Mouse (Mus musculus) retina, embryonic 14.5 days (tissue): Measurements from ENCODE around the gene Col13a1.
A peak's percentile ranks its signal among the peaks of the same experiment; 100 is the strongest.

Source experiments
- DNase-seq: peaks from one replicate; pipeline ENCODE4 v3.0.0-alpha.2; 2015; ENCODE audit warnings: low spot score

Col13a1 gene

DNA sequence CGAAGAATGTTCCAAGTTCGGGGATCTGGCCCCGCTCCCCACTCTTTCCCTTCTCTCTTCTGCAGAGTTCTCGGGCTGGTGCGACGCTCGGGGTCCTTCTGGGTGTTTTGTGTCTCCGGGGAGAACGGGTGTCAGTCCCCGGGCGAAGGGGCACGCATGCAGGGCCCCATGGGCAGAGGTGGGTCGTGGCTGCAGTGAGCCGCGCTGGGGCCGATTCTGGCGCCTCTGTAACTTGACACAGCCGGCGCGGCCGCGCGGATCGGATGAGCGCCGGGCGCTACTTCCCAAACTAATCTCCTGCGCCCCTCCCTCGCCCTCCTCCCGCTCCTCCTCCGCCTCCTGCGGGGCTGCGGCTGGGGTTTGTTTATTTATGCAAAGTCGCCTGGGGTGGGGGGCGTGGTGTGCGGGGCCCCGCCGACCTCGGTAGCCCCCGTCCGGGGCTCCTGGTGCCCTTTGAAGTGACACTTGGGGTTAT, at the start of gene Col13a1:
Col13a1 (minus strand) TSS at position 243 of the 475 bp plus-strand sequence.
- peak; percentile 61 for DNase-seq

DNA sequence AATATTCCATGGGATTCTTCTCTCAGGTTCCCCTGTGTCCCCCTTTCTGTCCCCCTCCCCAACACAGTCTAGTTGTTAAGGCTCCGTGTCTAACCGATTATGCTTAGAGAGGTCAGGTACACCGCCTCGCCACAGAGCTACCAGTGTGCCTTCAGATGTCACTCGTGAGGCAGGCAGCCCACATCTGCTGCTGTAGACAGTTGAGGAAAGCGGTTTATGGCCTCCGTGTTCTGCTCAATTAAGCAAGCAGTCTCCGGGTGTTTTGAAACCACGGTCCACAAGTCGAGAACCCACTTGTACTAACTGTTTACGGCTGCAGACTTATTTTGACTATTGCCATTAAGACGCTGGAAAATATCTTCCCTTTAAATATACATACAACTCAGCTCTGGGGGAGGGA, 48.8 kb upstream of the Col13a1 start:
- peak; percentile 29 for DNase-seq

DNA sequence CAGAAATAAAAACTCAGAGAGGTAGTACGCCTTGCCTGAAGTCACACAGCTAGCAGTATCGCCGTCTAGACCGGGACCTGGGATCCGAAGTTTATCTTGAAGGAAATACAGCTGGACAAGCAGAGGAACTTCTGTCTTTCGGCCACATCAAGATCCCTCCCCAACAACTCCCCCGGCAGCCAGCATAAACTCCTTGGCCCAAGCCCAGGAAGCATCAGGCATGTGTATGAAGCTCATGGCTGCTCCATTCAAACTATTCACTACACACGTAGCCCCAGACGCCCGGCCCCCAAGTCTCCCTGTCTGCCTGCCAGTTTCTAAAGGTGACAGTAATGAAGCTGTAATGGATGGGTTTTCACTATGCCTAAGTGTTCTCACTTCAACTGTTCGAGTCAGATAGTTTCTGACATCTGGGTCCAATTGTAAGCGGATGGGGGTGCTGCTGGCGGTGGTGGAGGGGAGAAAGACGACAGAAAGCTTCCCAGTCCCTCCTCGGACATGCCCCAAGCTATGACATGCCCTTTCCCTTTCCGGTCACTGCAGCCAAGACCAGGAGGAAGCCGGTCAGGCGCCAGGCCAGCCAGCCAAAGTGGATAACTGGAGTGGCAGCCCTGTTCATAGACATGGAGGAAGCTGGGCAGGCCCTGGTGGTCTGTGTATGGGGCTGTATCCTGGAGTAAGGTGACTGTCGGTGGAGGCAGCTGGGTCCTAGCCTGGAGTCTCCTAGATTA, 45.1 kb upstream of the Col13a1 start:
- DNase-seq = peak; percentile 53

DNA sequence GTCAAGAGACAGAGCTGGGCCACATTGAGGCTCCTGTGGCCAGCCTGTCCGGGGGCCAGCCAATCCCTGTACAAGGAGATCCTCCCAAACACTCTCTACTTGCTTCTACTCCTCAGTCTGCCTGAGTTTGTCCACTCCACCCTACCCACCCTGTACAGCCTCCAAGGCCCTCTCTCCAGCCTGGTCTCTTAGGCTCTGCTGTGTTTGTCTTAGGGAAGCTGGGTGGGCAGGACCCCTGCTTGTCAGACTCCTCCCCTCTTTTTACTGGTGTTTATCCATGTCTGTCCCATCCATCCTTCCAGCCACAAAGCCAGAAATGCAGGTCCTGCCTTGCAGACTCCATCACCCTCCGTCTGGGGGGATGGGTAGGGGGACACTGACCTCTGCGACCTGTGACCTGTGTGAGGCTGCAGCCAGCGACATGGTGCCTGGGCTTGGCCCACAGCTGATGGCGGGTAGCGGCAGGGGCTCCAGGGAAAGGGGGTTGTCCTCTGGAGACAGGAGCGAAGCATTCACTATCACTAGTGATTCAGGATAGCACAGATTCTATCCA, 41.2 kb upstream of the Col13a1 start:
- DNase-seq = no peak

DNA sequence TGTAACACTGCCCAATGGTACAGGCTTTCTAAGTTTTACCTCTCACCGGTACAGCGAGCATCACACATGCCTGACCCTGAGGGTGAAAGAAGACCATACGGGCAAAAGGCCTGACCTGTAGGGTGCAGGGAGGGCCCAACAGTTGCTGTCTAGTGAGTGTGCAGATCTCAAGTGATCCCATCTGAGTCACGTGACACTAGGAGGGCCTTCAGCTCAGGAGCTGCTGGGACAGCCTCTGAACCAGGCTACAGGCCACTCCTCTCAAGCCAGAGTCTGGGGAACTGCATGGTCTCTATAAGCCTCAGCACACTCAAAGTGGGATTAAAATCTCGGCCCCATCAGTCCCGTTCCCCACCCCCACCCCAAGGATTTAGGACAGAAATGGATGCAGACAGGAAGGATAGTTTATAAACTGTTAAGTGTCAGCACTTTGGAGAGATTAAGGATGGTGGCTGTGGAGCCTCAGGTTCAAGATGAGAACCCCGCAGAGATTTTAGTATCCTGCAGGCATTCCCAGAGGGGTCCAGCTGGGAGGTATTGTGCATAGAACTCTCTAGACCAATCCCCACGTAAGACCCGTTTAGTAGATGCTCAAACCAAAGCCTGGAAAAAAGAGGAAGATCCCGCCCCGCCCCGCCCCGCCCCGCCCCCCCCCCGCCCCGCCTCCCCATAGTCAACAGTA, 40.6 kb upstream of the Col13a1 start:
- peak; percentile 19 for DNase-seq

DNA sequence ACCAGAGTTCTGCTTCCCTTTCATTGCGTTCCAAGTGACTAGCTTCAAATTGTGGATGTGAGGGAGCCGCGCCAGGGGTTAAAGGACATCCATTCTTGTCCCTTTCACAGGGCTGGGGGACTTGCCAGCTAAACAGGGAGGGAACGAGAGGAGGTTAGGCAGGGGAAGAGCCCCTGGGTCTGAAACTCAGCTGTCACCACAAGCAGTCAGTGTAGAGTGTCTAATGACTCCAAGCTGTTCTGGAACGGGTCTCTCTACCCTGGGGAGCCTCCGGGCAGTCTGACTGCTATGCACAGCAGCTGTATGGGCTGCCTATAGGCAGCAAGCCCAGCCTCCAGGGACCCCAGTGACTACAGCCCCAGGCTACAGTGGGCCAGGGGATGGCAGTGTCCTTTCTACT, 38.0 kb upstream of the Col13a1 start:
- peak; percentile 43 for DNase-seq

DNA sequence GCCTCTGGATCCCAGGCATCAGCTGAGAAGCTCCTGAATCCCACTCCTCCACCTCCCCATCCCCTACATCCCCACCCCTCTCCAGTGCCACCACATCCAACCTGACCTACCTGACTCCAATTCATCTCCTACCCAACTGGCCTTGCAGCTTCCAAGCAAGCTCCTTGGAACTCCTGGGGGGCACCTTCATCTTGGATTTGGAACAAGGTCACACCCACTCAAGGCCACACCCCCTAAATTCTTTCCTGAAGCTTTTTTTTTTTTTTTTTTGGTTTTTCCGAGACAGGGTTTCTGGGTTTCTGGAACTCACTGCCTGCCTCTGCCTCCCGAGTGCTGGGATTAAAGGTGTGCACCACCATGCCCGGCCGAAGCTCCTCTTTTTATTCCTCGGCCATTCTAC, 34.3 kb upstream of the Col13a1 start:
- DNase-seq = no peak

DNA sequence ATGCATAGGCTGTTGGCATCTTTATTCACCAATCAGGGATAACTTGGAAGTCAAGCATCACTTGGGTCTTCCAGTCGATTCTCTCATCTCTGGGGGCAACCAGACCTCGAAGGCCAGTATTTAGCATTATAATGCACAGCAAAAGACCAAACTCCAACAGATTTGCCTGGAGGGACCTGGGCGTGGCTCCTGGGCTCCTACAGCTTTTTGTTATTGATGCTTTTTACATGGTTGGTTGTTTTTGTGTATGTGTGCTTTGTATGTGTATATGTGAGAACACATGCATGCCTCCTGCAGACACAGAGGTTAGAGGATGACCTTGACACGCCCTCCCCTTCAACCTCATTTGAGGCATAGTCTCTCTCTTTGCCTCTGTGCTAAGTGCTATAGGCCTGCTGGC, 33.5 kb upstream of the Col13a1 start:
- DNase-seq = no peak

DNA sequence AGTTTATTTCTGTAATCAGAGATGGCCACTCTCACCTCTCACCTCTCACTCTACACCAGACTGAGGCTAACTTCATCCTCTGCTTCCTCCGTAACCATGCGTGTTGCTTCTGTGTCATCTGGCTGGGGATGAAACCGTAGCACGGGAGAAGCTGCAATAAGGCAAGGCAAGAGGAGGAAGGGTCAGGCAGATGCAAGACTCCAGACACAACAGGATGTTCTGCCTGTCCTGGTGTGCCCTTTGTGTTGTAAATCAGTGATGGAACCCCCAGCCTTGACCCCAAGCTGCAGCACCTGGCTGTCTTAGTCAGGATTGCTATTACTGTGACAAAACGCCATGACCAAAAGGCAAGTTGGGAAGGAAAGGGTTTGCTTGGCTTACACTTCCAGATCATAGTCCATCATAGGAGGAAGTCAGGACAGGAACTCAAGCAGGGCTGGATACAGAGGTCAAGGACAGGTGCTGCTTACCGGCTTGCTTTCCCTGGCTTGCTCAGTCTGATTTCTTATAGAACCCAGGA, 31.1 kb upstream of the Col13a1 start:
- no peak for DNase-seq

DNA sequence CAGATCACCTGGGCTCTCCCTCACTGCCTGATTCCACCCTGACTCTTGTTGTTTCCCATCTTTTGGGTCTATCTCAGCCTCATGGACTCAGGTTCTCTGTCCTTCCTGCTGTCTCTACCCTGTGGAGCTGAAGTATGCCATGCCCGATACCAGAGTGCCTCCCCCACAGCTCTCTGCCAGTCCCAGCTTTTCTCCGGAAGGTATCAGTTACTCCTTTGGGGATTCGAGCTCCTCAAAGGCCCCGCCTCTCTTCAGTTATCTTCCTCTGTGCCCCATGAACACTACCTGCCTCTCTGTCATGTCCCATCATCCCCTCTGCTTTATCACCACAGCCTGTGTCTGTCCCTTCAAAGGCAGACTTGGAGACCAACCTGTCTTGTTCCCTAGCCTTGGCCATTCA, 29.1 kb upstream of the Col13a1 start:
- no peak for DNase-seq

DNA sequence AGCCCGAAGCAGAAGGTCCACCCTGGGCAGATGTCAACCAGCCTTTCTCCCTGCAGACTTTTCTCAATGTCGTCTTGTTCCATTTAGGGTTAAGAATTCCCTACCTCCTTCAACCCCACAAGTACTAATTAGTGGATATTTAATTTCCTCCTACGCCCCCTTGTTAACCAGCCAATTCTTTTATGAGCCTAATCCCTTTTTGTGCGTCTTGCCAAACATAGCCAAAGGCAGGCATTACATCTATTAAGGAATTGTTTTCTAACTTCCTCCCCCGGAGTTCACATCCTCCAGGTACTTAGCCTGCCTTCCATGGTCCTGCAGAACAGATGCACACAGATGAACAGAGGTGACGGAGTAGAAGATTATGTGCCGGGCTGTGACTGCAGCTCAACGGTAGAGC, 27.5 kb upstream of the Col13a1 start:
- DNase-seq = no peak

DNA sequence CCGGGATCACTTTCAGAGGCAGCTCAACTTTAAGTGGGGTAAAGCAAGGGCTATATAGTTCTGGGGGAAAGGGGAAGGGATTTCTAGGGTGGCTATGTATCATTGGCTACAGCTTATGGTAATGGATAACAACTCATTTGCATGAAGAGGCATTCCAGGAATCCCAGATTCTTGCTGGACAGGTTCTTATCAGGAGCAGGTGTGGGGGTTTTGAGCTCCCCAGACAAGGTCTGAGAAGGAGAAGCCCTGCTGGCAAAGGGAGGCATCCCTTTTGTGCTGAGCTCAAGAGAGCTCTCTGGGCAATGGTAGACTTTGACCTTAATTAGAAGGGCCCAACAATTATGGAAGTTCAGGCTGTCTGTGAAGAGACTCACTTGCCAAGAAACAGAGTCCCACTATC, 21.3 kb upstream of the Col13a1 start:
- no peak for DNase-seq

DNA sequence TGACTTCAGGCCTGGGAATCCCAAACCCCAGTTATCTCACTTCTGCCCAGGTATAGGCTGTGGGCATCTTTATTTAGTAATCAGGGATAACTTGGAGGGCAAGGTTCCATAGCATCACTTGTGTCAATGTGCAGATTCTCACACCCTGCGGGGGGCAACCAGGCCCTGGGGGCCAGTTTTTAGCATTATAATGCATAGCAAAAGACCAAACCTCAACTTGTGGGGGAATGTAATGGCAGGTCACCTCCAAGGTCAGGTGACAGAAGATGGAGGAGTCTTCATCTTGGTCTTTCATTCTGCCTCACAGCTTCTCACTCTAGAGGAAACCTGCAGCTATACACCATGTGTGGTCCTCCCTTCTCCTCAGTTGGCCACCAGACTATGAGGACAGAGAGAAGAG, 20.9 kb upstream of the Col13a1 start:
- DNase-seq = no peak

DNA sequence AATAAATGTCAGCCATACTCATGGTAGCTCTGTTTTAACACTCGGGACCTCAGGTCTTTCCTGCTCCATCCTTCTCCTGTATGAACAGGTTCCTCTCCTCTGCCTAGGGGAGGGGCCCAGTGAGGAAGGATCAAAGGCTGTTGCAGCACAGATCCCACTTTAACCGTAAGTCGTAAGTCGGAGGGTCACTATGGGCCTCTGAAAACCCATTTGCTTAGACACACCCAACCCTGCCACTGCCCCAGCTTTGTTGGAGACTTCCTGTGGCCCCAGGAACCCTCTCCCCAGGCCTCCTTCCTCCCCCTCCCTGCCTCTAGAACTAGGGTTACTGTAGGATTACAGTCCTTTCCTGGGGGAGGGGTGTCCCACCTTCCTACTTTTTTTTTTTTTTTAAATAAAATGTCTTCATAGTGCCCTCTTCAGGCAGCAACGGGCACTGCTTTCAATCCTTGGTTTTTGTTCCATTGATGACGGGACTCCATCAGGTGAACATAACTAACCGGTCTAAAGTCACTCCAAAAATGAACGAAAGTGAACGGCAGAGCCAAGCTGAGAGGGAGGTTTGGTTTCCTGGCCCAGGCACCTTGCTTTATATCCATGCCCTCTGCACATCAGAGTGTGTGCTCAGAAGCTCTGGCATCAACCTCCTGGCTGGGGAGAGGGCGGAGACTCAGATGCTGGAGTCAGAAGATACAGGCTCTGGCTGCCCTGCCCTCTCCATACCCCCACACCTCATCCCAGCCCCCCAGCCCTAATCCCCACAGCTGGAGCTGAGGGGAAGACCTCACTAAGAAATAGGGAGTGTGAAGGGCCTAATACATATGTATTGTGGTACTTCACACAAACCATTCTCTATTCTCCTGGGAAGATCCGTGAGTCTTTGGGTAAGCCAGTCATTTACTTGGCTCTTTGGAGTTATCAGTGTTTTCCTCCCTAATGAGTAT, 12.8 kb upstream of the Col13a1 start:
- DNase-seq = peak; percentile 32

DNA sequence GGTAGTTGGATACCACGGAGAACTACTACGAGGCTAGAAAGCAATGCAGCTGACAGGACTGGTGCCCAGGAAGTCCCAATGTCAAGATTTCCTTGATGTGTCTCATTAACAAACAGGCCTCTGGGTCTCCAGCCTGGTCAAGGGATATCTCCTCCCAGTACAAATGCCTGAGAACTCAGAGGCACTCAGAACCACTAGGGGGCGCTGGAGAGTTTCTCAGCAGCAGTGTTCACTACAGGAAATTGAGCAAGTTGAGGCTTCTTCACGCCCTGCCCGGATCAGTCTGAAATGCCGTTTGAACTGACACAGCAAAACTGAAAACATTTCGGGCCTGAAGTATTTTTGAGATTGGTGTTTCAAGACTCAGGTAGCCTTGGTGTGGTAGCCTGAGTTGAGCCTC, 1.5 kb upstream of the Col13a1 start:
- peak; percentile 96 for DNase-seq

DNA sequence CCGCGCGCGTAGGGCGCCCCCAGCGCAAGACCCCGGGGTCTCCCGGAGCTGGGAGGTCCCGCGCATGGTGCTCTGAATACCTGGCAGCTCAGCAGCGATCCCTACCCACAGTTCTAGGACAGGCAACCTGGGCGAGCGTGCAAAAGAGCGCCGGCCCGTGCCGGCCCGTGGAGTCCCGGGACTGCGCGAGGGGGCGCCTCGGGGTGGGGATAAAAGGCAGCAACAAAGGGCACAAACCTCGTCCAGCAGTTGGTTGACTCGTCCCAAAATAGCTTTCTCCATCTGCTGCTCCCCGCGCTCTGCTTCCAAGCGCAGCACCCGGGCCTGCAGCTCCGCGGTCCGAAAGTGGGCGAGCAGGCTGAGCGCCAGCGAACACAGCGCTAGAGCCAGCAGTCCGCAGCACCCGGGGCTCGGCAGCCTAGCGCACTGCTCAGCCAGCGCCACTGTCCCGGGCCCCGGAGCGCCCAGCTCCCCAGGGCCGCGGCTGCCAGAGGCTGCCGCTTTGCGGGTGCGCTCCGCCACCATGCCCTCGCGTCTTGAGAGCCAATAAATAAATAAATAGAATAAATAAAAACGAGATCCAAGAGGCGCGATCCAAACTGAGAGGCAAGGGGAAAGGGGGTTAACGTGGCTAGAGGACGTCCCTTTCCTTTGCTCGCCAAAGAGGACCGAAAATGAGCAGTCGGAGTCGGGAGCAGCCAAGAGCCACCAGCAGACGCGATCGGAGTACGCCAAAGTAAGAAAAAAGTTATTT, 619 bp downstream of the Col13a1 start:
- peak; percentile 52 for DNase-seq

DNA sequence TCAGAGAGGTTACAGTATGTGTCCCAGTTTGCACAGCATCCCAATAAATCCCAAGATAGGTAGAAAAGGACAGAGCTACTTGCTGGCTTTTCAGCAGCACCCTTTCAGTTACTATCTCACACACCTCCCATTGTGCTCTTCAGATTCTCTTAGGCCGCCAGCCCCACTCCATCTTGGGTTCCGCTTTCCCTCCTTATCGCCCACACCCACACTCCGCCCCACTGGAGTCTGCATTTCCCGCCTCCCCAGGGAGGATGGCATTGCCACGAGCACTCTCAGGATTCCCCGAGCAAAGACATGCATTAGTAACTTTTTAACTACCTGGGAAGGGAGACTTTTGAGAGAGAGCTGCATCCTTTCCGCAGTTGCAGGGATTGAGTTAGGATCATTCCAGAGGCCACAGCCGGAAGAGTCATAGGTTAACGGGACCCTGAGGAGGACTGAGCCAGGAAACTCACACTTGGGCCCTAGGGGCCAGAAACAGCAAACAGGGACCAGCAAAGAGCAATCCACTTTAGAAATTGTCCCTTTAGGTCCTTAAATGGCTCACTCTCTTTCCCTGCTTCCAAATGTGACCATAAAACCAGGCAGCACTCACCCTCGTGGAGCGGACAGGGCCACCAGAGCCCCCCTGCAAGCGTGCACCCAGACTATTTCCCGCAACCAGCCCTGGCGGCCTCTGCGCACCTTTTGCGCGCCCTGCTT, 1.4 kb downstream of the Col13a1 start:
- no peak for DNase-seq

DNA sequence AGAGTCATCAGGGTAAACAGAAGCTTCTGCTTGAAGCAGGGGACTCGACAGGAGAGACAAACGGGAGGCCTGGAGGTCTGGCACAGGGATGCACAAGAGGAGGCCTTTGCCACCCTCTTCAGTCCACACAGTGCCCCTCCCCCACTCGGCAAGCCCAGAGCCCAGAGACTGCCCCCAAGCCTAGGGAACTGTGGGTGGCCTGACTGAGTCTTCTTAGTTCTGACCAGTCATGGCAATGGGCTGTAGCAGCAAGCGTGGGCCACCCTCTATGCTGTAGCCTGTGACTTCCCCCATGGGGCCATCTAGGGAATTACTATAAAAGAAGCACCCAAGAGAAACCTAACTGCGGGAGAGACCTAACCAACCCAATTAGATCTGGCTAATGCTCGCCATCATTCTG, 1.9 kb downstream of the Col13a1 start:
- DNase-seq = peak; percentile 44

DNA sequence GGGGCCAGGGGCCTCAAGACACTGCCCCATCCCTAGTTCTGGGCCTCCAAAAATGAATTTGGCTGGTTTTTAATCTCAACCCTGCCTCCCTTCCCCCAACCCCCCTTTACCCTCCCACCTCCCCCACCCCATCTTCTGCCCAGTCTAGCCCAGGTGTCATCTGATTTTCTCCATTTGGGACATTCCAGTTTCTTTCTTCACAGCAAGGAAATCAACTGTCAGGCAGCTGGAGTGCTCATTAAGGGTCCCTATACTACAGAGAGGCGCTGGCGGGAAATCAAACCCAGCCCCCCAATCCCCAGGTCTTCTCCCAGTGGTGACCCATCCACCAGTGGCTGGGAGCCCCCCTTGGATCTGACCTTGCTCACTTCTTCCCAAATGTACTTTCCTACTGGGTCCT, 4.3 kb downstream of the Col13a1 start:
- DNase-seq = no peak

DNA sequence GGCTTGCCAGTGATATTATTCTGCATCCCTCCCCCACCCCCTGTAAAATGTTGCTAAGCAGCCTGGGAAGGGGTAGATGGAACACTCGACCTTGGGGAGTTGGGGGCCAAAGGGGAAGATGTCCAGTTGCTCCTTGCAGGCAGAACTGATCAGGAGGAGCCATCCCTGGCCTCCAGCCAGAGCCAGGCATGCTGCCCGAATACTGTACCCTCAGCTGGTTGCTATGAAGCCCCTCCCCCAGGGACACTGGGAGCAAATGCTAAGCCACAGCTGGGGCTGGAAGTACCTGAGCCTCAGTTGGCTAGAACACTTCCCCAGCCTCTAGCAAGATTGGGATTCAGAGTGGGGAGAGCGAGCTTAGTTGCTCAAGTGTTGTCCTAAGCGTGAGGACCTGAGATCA, 6.9 kb downstream of the Col13a1 start:
- DNase-seq = no peak
